Mouse (Mus musculus) spleen, postnatal 4 days (tissue): ENCODE results near the gene Suds3.

Experiments
- DNase-seq, 2 experiments: peaks; one replicate each; pipeline ENCODE4 v3.0.0; 2022; ENCODE audit warnings: low spot score in 2 of 2

The Suds3 gene

DNA sequence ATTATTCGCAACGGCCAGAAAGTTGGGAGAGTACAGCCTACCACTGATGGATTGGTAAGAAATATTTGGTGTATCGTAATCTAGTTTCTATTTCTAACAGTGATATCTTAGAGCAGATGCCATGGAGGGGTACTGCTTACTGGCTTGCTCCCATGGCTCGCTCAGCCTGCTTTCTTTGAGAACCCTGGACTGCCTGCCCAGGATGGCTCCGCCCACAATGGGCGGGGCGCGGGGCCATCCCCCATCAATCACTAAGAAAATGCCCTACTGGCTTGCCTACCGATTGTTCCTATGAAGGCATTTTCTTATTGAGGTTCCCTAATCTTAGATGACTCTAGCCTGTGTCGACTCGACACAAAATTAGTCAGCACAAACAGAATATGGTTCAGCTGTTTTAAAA, 73.3 kb downstream of the Suds3 start:
- no peak for DNase-seq
